Mouse (Mus musculus) yolk sac, embryonic 10.5 days (tissue): Measurements from ENCODE around the gene B4galnt1.
"Not testable (repeated sequence)": the region's sequence is repeated elsewhere in the genome, so short reads cannot be mapped to it uniquely, and the experiment has no call there.

Experiments used
- DNase-seq: peaks from one replicate; pipeline ENCODE4 v3.0.0-alpha.2; 2017; ENCODE audit warnings: low spot score

B4galnt1 gene

DNA sequence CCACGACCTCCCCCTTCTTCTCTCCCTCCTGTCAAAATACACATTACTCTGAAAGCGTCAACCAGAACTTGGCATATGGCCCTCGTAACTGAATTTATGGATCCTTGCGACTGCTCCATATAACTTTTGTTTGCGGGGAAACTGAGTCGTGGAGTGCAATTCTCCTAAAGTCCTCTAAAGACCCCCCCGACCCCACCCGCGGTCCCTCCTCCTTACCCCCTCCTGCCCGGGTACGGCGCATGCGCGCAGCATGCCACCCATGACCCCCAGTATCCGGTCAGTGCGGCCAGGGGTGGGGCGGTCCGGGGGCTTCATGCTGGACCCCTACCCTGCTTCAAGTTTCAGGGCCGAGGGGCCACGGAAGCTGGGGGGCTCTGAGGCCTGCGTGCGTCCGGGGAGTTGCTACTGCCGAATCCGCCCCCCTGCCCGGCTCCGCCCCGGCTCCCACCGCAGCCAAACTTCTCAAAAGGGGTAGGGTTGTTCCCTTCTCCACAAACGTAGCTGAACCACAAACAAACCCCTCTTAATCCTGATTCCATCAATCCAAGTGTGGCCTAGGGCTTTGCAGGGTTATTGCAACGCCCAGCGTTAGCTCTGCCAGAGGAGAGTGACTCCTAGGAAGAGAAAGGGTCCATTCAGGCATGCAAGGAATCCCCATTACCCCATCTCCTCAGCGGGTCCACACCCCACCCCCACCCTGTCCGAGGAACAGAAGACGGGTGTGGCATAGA, 24.8 kb downstream of the B4galnt1 start, which contains the start of gene Arhgef25:
Gene Arhgef25, minus strand, starts transcription at position 433 of the 731 bp plus-strand sequence.
- peak; percentile 67 for DNase-seq

GRCm38 (mm10) chr10:127190398-127191190, 25.6 kb downstream of the B4galnt1 start:
- no peak for DNase-seq

DNA sequence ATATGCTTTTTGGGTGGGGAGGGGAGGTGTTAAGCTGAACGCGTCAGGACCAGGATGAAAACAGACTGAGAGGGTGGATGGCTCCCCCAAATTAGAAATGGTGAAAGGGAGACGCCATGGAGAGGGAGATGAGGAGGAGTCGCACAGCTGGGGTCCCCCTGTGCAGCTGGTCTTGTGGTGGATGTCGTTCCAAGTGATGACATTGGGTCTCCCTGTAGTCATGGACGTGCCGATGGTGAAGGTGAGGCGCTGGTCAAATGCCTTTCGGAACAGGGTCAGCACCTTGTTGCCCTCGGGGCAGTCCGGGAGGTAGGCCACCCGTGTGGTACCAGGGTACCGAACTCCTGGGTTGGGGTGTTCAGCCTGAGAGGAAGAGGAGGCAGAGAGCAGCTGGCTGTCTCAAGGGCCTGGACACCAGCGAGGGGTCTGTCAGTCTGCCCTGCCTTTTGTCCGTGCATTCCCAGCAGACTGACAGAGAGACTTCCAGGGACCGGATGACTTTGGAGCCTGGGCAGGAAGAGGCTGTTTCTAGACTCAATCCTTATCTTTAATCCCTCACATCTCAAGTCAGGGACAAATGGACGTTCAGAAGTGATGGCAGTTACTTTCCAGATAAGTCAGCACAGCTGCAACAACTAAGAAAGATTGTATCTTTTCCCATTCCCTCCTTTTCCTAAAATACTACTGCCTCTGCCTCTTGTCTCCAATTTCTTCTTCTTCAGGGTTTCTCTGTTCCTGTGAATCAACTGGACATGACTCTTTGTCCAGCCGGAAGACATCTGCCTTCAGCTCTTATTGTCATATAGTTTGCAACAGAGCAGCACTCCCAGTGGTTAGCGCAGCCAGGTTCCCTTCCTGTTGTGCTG, 26.4 kb downstream of the B4galnt1 start:
- no peak for DNase-seq

DNA sequence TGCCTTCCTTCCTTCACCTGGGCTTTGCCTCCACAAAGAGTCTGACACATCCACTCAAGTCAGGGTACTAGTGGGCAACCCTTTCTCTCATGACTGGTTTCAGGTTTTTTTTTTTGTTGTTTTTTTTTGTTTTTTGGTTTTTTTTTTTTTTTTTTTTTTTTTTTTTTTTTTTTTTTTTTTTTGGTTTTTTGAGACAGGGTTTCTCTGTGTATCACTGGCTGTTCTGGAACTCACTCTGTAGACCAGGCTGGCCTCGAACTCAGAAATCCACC, 27.0 kb downstream of the B4galnt1 start:
- DNase-seq: not testable (repeated sequence)

- DNase-seq: no peak
These were observed 28.0 kb downstream of the B4galnt1 start for GRCm38 (mm10) chr10:127193011-127193410.

DNA sequence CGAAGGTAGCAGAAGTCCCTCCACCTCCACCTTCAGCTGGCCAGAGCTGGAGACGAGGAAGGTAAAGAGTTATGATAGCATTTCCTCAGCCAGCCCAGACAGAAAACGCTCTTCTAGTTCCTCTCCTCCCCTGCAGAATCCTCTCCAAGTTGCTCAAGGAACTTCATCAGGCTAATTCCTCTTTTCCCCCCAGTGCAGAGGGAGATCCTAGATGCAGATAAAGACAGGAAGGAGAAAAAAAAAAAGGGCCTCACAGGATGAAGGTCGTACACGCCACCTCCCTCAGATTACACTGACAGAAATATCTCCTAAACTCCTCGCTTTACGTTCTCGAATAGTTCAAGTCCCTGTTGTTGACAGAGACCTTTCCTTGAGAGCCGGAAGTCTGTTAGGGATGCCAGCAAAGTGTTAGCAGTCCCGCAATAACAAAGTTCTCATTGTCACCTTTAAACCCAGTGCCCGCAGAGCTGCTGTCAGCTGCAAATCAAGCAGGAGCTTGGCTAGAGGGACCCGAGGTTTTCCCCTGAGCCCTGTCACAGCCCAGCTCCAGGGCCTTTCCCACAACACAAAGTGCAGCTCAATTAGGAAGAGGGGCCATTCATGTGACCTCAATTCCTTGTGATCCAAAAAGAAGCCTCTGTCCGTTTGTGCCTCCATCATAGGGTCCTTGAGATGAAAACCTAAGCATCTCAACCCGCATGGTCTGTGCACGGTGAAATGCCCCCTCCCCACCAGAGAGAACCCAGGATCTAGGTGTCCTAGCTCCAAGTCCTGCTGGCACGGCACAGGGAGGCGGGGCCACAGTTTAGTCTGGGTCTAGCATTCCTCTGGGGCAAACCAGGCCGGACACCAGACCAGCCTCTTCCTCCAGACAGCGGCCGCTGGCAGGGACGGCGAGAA, 29.7 kb downstream of the B4galnt1 start:
- DNase-seq: peak; percentile 61

DNA sequence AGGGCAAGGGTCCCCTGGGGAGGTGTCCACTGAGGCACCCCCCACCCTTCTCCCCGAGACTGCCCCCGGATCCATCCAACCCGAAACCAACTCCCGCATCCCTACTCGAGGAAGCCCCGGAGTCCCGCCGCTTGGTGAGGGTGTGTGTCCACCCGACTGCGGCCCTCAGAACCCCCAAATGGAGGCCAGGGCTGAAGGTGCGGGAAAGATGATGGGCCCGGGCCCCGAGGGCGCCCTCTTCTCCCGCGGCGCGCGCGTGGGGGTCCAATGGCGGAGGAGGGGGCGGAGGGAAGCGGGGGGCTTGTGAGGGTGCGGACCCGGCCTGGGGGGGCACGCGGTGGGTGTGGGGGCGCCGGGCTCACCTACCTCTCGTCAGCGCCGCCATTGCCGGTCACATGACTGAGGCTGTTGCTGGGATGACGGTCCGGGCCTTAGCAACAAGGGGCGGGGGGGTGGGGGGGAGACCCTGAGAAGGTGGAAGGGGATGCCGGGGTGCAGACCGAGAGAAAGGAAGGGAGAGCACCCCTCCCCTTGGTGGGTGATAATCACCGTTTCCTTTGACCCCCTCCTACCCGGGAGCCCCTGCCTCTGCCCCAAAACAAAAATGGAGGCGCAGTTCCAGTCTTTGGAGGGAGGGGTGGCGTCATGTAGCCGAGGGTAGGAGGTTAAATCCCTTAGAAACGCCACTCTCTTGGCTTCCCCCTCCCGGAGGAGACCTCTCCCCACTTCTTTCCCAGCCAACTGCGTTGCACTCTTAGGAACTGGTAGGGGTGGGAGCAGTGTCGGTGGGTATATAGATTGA, 30.5 kb downstream of the B4galnt1 start, which contains the start of gene Dtx3:
Gene Dtx3, minus strand, starts transcription at position 401 of the 802 bp plus-strand sequence.
- peak; percentile 66 for DNase-seq

GRCm38 (mm10) chr10:127196392-127196791, 31.4 kb downstream of the B4galnt1 start:
- DNase-seq: peak; percentile 79

GRCm38 (mm10) chr10:127197104-127197503, 32.1 kb downstream of the B4galnt1 start:
- no peak for DNase-seq

DNA sequence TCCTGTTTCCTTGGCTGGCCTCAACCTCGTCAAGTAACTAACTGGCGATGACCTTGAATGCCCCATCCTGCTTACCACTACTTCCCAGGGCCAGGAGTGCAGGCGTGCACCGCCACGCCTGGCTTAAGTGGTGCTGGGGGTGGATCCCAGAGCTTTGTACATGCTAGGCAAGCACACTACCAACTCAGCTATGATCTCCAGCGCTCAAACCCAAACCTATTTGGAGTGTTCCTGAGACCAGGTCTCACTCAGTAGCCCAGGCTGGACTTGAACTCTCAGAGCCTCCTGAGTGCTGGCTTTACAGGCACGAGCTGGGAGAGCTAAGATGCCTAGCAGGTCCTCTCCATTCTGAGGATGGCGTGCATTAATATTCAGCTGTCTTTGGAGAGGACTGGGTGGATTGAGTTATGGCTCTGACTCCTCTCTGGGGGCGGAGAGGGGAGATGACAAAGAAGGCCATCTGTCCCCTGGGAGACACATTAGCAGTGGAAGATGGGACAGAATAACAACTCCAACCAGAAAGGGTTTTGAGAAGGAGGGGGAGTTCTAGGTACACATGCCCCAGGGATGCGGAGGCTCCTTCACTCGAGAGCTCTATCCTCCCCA, 32.6 kb downstream of the B4galnt1 start:
- DNase-seq: peak; percentile 1

GRCm38 (mm10) chr10:127198492-127198891, 33.5 kb downstream of the B4galnt1 start:
- DNase-seq: no peak

- DNase-seq: no peak
These were observed 34.0 kb downstream of the B4galnt1 start for GRCm38 (mm10) chr10:127199068-127199467.

DNA sequence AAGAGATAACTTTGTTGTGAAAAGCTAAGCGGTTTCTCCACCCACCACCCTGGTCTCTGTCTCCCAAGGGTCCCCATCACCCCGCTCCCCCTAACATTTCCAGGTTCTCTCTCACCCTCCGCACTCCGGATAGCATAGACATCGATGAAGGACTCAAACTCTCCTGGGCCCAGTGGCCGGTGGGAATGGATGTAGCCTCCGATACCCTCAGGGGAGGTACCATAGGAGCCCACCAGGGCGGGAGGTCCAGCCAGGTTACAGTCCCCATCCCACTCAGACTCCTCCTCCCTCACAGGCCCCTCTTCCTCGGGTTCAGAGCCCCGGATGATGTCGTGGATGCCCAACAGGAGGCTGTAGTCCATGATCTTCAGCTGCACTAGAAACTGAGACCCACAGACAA, 34.4 kb downstream of the B4galnt1 start:
- no peak for DNase-seq

- DNase-seq: no peak
These were observed 35.3 kb downstream of the B4galnt1 start for GRCm38 (mm10) chr10:127200279-127200678.

DNA sequence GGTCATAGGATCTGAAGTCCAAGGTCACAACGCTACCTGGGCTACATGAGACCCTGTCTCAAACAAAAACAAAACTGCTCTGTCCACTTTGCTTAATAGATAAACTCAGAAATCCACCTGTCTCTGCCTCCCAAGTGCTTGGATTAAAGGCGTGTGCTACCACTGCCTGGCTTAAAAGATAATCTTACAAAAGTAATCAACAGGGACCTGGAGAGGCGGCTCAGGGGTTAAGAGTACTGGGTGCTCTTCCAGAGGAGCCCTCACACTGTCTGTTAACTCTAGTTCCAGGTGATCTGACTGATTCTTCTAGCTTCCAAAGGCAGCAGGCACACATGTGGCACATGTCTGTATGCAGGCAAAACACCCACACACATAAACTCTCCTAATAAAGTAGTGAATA, 38.1 kb downstream of the B4galnt1 start:
- DNase-seq: peak; percentile 1

DNA sequence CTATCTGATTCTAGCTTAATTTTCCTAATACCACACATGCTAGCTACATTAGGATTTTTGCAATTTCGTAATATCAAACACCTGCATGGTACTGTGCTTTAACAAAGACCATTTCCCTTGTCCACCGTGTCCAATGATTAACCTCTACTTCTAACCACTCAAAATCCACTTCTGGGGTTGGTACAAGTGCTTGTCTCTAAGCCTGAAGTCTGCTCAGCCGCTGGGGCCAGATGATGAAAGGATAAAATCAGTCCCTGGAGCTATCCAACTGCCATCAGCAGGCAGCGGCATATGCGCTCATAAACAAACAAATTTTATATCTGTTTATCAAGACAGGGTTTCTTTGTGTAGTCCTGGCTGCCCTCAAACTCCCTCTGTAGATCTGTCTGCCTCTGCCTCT, 39.6 kb downstream of the B4galnt1 start:
- DNase-seq: no peak

DNA sequence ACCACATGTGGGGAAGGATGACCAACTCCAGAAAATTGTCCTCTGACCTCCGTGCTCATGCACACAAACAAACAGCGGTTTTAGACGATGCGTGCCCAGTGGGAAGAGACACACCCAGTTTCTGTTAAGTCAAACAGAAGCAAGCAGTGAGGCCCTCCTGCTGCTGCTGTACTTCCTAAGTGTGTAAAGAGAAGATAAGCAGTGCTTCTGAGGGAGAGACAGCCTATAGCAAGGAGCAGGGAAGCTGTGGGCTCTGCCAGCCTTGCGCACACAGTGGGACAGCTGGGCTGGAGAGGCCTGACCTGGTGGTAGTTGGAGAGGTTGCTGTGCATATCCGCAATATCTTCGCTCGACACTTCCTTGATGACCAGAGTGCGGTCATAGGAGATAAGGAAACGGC, 40.3 kb downstream of the B4galnt1 start:
- DNase-seq: peak; percentile 61

- no peak for DNase-seq
These were observed 43.9 kb downstream of the B4galnt1 start for GRCm38 (mm10) chr10:127208921-127209320.

GRCm38 (mm10) chr10:127209928-127210570, 45.0 kb downstream of the B4galnt1 start:
- DNase-seq: peak; percentile 2
